Mouse (Mus musculus) heart, adult 9 months (tissue): Measurements from ENCODE around the gene Taar4.

Experiments used
- DNase-seq, 2 experiments: peaks; one replicate each; pipeline ENCODE4 v3.0.0; 2022; ENCODE audit warnings: low spot score in 2 of 2

Gene Taar4

DNA sequence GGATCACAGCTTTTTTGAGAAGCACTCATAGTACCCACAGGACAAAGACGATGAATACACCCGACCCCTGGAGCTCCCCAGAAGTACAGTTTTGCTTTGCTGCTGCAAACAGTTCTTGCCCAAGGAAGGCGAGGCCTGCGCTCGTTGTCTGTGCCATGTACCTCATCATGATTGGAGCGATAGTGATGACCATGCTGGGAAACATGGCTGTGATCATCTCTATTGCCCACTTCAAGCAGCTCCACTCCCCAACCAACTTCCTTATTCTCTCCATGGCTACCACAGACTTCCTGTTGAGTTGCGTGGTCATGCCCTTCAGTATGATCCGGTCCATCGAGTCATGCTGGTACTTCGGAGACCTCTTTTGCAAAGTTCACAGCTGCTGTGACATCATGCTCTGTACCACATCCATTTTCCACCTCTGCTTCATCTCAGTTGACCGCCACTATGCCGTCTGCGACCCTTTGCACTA, at the start of gene Taar4:
Taar4 (plus strand) TSS at position 51 of the 472 bp plus-strand sequence.
- DNase-seq, result no peak

DNA sequence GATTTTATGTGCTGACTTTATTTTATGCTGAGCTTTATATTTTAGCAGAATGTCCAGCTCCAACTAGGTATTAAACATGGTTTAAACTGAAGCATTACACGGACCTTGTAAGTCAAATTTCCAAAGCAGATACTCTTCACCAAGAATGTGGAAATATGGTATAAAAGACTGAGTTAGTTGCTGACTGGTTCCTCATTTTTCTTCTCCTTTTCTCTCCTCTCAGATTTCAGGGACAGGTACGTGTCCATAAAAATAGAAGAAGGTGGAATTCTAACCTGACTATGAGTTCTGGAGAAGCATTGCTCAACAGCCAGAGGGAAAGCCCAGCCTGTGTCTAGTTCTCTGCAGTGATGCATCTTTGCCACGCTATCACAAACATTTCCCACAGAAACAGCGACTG, 40.2 kb upstream of the Taar4 start, which contains the start of gene Taar1:
Taar1 (plus strand) TSS at position 301 of the 400 bp plus-strand sequence.
- no peak for DNase-seq

DNA sequence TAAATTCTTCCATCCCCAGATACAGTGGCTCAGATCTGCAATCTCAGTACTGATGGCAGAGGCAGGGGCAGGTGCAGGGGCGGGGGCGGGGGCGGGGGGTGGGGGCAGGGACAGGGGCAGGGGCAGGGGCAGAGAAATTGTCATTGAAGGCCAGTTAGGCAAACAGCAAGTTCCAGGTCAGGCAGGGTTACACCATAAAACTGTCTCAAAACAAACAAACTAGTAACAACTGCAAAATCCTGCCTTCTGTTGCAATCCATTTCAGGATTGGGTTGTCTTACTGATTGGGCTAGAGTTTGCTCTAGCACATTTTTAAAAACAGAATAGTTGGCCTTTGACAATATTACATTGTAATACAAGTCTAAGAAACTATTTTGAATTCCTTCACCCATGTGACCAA, 37.8 kb upstream of the Taar4 start:
- DNase-seq, result no peak

DNA sequence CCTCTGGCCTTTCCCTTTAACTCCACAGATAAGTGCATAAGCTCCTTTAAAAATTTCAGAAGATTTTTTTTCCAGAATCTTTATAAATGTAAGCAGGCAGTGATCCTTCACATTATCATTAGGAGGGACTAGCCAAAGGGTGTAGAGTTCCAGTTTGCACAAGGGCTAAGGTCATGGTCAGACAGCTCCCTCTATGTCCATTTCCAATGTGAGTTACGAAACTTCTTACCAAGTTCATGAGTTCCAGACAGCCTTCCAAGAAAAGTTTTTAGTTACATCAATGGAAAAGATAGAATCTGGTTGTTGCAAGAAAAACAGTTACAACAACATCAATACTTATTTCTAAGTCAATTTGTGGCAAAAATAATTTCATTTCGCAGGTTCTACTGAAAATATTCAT, 36.4 kb upstream of the Taar4 start:
- DNase-seq, result peak in 1 of 2 experiments; percentile 3

DNA sequence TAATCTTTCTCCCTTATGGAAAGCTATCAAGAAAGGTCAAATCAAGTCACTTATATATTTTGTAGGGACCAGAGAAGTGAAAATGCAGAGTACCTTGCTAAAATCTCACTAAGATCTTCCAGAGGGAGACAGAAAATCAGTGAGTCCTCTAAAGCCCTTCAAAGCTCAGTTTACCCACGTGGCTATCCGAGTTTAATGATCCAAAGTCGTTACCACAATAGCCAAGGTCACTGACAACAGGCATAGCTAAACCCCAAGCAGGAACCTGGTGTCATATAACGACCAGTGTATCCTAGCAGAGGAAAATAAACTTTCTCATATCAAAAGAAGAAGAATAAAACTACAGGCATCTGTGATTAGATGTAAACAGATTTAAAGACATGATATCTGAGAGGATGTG, 22.7 kb upstream of the Taar4 start:
- DNase-seq, result no peak

DNA sequence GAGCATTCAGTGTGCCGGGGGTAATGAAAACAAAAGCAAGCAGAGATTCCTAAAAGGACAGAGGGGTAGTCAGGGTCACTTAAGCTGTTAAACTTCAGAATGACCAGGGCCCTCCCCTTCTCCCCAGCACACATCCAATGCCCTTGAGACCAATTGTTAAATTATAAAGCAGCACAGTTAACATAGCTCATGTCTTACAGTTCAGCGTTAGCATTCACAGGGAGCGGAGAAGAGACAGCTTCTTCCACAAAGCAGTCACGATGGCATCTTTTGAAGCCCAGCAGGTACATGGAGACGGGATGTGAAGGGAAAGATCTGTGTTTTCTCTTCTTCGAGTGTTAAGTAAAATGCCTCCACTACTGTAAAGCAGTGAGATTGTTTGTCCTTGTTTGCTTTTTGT, 22.0 kb upstream of the Taar4 start, which contains the start of gene Taar2:
Taar2 (plus strand) TSS at position 261 of the 400 bp plus-strand sequence.
- no peak for DNase-seq

DNA sequence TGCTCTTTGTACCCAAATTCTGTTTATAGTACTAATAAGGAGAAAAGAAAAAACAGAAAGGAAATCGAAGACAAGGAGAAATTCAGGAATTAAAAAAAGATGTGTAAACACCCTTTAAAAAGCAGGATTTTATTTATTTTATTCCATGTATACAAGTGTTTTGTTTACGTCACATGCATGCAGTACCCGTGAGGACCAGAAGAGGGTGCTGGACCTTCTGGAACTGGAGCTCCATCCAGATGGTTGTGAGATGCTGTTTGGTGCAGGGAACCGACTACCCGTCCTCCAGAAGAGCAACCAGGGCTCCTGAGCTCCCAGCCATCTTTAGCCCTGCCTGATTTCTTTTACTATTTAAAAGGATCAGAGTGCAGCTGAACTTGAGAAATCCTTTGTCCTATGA, 17.8 kb upstream of the Taar4 start:
- no peak for DNase-seq

DNA sequence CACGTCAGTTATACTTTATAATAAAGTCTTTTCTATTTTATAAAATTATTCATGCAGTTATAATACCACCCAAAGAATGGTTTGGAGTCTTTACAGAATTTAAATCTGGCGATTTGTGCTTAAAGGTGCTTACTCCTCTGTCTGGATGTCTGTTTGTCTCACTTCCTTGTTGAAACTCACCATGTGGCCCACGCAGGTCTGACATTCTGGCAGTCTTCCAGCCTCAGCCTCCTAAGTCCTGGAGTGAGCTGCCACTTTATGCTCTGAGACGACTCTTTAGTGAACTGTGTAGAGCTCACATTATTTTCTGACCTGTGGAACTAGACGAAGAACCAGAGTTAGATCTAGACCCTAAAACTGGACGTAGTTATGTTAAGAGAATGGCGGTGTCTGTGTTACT, 12.3 kb upstream of the Taar4 start:
- no peak for DNase-seq

DNA sequence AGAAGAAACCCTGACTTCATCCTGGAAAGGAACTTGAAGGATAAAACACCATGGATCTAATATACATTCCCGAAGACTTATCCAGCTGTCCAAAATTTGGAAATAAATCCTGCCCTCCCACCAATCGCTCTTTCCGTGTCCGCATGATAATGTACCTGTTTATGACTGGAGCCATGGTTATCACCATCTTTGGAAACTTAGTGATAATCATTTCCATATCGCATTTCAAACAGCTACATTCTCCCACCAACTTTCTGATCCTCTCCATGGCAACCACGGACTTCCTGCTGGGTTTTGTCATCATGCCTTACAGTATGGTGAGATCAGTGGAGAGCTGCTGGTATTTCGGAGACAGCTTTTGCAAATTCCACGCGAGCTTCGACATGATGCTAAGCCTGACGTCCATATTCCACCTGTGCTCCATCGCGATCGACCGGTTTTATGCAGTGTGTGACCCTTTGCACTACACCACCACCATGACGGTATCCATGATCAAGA, 10.7 kb upstream of the Taar4 start, which contains the start of gene Taar3:
Taar3 (plus strand) TSS at position 51 of the 498 bp plus-strand sequence.
- no peak for DNase-seq

DNA sequence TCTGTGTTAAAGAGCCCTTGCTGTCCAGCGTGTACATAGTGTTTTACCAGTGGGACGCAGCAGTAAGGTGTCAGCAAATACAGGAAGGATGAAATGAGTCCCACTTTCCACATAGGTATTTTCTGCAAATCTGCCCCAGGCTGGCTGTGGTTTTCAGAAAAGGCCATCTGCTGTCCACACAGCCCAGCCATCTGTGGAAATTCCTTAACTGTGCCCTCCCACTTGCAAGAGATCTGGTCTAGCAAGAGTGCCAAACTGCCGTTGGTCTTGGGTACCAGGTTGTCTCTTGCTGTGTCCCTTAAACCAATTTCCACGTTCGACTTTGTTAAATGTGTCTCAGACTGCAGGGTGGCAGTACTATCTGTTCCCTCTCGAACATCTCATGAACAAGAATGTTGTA, 8.6 kb upstream of the Taar4 start:
- no peak for DNase-seq

DNA sequence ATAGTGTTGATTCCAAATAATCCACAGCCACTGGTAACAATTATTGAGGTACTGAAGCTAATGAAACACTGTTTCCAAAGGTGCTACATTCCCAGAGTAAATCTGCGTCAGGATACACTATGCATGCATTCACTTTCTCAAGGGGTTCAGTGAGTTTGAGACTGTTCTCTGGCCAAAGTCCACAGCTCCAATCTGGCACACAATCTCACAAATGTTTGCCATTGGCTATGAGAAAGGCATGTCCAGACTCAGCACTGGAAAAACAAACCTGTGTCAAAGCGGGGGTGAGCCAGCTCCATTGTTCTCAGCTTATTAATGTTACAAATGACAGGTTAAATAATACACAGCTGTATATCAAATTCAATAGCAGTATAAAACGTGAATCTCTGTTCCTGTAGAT, 1.2 kb upstream of the Taar4 start:
- DNase-seq, result no peak

DNA sequence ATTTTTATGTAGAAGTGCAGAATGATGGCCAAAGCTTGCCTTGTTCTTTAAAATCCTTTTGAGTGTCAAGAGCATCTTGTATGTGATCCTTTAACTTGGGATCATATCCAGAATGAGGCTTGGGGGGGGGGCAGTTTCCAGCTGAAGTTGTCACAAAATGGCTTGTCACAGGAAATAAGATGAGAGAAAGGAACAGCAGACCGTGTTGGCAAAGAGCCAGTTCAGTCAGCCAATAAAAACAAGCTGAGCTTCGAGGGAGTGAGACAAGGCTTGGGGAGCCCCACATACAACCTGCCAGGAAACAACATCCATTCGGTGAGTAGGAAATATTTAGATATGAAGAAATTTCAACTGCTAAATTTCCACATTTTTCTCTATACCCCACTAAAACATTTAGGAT, 3.1 kb downstream of the Taar4 start:
- DNase-seq, result no peak

DNA sequence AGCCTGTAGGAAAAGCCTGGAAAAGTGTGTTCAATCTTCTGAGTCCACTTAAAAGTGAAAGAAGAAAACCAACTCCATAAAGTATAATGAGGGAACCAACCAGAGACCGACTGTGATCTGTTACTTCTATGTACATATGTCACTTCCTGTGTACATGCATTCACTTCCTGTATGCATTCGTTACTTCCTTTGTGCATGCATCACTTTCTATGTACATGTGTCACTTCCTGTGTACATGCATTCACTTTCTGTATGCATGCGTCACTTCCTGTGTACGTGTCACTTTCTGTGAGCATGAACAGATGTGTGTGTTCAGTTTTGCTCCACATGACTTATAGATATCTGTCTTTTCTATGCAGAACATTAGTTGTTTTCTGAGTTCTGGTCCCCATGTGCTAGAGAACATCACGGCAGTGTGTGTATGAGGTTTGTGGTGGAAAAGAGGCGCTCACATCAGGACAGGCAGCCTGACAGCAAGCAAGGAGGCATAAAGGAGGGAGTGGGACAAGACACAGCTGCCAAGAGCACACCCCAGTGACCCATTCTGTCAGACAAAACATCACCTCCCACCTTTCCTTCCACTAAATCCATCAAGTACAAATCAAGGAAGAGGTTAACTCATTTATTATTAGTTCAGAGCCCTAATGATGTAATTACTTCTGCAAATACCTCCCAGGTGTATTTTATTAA, 4.8 kb downstream of the Taar4 start:
- DNase-seq, result no peak

DNA sequence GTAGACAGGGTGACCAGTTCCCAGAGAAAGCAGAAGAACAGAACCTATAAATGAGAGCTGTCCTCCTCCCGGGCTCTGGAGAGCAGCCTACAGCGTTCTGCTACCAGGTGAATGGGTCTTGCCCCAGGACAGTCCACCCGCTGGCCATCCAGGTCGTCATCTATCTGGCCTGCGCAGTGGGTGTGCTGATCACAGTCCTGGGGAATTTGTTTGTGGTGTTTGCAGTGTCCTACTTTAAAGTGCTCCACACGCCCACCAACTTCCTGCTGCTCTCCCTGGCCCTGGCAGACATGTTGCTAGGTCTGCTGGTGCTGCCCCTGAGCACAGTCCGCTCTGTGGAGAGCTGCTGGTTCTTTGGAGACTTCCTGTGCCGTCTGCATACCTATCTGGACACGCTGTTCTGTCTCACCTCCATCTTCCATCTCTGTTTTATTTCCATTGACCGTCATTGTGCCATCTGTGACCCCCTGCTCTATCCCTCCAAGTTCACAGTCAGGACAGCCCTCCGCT, 10.4 kb downstream of the Taar4 start, which contains the start of gene Taar5:
Taar5 (plus strand) TSS at position 51 of the 510 bp plus-strand sequence.
- DNase-seq, result no peak

DNA sequence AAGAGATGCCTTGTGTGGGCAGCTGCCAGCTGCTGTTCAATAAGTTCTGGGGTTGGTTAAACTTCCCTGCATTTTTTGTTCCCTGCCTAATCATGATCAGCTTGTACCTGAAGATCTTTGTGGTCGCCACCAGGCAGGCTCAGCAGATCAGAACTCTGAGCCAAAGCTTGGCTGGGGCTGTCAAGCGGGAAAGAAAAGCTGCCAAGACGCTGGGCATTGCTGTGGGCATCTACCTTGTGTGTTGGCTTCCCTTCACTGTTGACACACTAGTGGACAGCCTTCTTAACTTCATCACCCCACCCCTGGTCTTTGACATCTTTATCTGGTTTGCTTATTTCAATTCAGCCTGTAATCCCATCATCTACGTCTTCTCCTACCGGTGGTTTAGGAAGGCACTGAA, 11.0 kb downstream of the Taar4 start:
- DNase-seq, result no peak

DNA sequence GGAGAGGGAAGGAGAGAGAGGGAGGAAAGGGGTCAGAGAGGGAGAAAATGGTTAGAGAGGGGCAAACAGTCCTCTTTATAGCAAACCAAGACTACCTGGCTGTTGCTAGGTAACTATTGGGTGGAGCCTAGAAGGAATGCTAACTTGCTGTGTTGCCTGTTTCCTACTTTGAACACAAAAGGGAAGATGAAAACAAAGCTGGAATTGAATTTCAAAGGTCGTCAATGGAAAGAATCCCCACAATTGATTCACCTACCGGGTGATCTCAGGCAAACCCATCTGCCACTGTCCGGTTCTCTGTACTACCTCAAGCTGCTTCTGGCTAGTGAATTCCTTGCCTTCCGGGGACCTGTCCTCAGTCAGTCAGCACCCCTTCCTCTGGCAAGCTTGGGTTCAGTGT, 17.7 kb downstream of the Taar4 start:
- DNase-seq, result no peak

DNA sequence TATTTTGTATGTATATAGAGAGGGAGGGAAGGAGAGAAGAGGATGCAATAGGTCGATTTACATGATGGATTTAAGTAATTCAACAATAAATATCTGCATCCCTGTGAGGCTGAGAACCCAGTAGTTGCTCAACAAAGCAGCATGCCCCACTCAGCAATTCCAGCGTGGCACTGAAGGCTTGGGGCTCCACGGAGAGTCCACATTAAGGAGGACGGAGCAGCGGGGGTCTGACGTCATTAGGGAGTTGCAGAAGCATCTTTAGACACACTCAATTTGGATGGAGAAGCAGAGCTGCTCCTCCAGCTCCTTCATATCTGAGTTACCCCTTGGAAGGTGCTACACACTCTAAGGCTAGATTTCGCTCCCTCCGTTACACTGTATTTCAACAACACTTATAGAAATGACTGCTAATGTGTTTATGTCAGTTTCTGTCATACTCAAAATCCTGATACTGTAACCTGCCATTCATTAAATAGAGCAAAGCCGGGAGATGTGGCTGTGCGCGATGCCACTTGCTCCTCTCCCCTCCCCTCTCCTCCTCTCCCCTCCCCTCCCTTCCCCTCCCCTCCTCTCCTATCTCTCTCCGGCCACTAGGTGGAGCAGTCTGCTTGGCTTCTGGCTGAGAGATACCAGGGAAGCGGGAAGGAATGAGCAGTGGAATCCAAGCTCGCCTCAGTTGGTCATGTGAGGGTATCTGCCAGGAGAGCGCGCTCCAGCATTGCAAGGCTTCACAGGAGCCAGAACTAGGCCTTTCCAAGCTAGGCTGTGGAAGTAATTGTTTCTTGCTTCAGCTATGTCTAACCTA, 18.8 kb downstream of the Taar4 start:
- DNase-seq, result peak; percentile 31 to 47

DNA sequence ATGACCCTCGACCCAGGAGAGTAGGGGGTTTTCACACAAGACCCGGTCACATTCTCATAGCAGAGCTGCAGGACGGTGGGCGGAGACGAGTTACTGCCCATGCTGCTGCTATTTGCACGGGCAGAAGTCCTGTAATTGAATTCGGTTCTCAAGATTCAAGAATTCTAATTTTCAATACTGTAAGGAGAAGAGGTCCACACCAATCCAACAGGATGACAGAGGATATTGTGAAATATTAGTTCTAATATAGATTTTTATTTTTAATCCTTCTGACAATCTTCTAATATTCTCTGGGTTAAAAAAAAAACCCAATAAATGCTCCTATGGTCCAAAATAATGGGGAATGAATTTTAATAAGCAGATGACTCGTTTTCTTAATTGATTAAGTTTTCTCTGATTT, 25.3 kb downstream of the Taar4 start, which contains the start of gene Taar6:
Taar6 (minus strand) TSS at position 101 of the 400 bp plus-strand sequence.
- DNase-seq, result no peak

DNA sequence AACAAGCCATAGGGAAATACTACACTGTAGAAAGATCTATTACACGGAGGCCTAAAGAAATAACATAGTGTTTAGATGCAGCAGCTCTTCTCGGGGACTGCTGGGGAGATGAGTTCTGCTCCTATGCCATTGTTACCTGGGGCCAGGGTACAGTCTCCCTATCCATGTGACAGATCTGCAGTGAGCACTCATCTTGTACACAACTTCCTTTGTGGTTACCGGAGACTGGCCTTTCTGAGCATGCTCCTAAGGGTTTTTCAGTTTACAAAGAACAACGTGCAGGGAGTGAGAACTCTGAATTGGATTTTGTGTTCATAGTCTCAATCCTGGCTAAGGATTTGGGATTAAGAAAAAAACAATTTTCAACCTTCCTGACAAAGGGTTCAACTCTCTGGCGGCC, 26.1 kb downstream of the Taar4 start:
- no peak for DNase-seq

DNA sequence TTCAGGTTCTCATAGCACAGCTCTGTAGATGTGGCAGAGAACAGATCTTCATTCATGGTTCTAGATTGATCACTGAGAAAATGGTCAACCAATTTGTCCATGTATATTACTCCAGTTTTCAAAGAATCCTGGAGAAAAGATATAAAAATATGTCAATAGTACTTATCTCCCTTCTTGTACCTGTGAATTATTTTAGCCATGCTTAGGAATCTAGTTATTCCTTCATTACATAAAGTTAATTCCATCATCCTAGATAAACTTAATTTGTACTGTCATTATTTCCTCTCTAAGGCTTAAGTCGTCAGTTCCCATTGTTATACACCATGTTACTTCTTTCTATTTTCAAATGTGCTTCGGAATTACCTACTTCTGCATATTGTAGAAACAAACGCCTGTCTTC, 33.1 kb downstream of the Taar4 start, which contains the start of gene Taar7a:
Taar7a (minus strand) TSS at position 101 of the 400 bp plus-strand sequence.
- no peak for DNase-seq

DNA sequence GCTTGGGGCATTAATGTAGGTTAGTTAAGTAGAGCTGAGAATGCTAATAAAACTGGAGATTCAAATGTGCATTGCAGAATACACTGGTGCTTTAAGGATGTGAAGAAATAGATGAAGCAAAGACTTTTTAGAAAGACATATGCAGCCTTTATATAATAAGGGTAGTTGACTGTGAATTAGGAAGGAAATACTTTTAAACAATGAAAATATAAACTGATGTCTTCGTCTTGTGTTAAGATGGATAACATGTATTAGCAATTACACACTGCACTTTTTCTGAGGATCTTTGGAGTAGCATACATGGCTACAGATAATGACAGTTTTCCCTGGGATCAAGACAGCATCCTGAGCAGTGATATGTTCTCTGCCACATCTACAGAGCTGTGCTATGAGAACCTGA, 39.3 kb downstream of the Taar4 start, which contains the start of gene Taar7b:
Taar7b (plus strand) TSS at position 301 of the 400 bp plus-strand sequence.
- no peak for DNase-seq

DNA sequence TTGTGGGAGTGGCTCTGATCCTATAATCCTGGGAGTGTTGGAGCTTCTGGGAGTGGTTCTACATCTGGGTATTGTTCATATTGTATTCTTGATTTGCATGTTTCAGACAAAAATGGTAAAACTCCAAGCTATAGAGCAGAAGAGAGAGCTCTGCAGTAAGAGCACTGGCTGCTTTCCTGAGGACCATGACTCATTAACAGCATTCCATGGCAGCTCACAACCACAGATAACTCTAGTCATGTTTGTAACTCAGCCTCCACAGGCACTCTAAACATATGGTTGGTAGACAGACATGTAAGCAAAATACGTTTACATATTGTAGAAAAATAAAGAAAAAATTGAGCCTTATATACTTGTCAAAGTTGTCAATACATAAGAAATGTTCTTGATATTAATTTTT, 46.1 kb downstream of the Taar4 start:
- DNase-seq, result no peak
